Mouse (Mus musculus): Measurements from ENCODE around the gene Lipc.
"Not testable (repeated sequence)": the region's sequence is repeated elsewhere in the genome, so short reads cannot be mapped to it uniquely, and the experiment has no call there.

Gene Lipc

DNA sequence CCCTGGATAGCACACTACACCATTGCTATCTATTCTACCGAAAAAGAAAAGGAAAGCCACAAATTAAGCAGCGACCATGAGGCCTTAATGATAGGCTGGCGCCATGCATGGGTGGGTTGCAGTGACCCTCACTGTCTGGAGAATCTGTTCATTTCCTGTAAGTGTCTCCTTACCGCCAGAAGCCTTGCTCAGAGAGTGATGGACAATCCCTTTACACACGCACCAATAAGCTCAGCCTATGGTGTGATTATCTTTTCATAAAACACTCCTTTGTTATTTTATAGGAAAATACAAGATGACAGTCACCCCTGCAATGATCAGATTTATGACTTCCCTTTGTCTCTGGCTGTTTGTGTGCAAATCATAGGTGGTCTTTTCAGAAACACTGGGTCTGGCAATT, 92.8 kb downstream of the Lipc start:
- no peak for DNase-seq (ENCODE audit: low spot score)

DNA sequence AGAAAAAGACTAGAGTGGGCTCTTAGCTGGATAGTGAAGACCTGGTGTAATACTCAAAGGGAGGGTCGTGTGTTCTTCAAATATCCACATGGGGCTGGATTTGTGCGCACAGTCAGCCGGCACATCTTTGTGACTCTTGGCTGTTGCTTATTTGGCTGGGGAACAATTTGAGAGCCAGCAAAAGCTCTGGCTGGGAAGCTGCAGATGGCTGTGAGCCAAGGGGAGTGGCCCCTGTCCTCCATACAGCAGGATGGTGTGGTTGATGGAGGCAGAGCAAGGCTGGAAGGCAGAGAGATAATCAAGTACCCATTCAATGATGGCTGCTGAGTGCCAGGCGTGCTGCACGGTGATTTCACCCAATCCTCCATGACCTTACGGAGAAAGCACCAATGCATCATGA, 96.2 kb downstream of the Lipc start:
- DNase-seq (ENCODE audit: low spot score): no peak

DNA sequence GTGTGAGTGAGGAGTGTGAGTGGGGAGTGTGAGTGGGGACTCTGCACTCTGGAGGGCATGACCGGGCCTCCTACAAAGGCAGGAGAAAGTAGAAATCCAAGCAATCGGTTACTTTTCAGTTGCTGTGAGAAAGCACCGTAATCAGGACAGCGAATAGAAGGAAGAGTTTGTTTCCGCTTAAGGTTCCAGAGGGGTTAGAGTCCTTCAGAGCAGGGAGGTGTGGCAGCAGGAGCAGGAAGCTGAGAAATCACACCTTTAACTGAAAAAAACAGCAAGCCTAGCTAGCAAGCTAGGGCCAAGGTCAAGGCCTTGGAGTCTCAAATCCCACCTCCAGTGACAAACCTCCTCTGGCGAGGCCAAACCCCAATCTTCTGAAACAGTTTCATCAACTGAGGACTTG, 97.1 kb downstream of the Lipc start:
- DNase-seq (ENCODE audit: low spot score): no peak

DNA sequence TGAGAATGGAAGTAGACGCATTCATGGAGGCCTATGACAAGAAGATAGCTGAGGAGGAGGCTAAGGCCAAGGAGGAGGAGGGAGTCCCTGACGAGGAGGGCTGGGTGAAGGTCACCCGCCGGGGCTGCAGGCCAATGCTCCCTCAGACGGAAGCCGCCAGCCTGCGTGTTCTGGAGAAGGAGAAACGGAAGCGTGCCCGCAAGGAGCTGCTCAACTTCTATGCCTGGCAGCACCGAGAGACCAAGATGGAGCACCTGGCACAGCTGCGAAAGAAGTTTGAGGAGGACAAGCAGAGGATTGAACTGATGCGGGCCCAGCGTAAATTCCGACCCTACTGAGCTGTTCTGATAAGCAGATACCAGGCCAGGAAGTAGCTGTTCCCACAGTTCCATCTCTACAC, 98.9 kb downstream of the Lipc start:
- DNase-seq (ENCODE audit: low spot score): not testable (repeated sequence)

DNA sequence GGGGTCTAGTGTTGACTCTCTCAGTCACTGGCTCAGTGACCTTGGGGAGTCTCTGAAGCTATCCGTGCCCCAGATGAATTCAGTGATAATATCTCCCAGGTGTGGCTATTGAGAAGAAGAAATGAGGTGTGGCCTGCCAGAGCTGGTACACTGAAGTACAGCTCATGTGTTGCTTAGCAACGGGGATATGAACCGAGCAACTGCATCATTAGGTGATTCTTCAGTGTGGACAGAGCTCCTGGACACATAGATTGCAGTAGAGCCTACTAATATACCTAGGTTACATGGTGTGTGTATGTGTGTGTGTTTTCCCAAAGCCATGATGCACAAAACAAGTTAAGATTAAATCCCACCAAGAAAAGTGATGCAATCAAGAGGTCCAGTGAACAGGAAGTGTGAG, 100.5 kb downstream of the Lipc start:
- no peak for DNase-seq (ENCODE audit: low spot score)

DNA sequence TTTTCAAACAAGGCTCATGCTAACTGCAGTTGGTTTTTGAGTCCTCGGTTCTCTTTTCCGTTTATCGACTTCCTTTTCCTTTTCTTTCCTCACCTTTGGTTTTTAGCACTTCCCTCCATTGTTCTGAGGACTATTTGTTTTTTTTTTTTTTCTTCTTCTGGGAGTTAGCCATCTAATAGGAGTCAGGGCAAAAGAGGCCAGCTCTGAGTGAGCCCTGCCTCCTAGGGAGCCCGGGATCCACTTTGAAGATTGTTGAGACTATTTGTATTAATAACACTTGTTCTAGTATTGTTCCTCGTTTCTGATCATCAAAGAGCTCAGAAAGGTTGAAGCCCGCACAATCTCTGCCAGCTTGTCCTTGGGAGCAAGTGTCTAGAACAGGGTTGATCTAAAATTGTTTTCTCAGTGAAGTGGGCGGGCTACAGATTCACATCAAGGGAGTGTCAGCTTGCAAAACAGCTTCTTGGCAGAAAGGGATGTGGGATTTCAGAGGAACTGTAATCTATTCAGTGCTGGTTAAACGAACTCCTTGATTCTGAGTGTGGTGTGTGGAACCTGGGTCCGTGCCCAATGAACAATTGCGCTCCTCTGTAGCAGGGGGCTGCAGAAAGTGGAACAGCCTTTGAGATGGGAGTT, 103.8 kb downstream of the Lipc start:
- DNase-seq (ENCODE audit: low spot score): peak; percentile 36

DNA sequence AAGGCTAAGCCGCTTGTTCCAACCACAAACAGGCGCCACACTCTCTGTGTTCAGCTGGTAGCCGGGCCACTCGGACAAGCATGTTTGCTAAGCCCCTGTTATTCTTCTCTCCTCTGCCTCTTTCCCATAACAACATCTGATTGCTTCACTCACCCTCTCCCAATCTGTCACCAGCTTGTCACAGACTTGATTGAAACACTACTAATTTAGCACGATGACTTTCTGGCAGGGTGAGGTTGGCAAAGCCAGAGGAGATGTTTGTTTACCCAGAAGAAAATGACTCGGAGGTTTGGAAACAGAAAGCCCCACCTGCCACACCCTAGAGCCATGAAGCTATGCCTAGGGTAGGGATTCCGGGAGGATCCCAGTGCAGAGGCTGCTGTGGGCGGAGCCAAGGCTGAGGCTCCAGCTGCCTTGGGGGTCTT, 104.4 kb downstream of the Lipc start:
- no peak for DNase-seq (ENCODE audit: low spot score)

DNA sequence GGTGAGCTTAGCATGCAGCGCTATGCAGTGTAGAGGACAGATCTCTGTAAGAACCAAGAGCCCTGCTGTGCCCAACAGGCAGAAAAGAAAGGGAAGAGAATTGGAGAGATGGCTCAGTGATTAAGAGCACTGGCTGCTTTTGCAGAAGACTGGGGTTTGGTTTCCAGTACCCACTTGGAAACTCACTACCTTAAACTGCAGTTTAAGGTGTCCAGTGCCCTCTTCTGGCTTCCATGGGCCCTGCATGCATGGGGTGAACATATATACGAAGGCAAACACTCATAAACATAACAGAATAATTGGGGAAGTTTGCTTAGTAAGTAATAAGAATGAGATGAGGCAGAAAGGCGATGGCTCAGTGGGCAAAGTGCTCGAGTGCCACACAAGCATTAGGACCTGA, 108.8 kb downstream of the Lipc start:
- no peak for DNase-seq (ENCODE audit: low spot score)

DNA sequence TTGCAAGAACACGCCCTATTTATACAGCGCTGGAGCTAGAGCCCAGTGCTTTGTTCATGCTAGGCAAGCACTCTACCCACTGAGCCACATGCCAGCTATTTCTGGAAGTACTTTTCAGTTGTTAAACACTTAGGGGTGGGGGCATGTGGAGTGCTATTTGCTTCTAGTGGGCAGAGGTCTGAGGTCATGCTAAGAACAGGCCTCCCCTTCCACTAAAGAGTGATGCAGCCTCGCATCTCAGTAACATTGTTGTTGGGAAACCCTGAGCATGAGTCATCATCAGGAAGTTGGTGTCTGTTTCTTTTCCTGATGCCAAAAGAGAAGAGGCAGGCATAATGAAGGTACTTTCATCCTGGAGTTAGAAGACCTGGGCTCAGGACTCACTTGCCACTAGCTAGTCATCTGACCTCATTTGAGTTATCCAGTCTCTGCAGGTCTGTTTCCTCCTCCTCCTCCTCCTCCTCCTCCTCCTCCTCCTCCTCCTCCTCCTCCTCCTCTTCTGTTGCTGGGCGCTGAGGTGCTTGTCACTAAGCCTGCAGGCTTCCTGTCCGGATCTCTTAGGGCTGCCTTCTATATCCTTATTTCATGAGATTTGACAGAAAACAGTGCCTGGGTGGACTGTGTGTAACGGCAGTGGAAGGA, 109.6 kb downstream of the Lipc start:
- DNase-seq (ENCODE audit: low spot score): no peak

GRCm38 (mm10) chr9:70841426-70842215, 110.4 kb downstream of the Lipc start:
- no peak for DNase-seq (ENCODE audit: low spot score)

GRCm38 (mm10) chr9:70840861-70841341, 111.1 kb downstream of the Lipc start:
- peak; percentile 56 for DNase-seq (ENCODE audit: low spot score)

DNA sequence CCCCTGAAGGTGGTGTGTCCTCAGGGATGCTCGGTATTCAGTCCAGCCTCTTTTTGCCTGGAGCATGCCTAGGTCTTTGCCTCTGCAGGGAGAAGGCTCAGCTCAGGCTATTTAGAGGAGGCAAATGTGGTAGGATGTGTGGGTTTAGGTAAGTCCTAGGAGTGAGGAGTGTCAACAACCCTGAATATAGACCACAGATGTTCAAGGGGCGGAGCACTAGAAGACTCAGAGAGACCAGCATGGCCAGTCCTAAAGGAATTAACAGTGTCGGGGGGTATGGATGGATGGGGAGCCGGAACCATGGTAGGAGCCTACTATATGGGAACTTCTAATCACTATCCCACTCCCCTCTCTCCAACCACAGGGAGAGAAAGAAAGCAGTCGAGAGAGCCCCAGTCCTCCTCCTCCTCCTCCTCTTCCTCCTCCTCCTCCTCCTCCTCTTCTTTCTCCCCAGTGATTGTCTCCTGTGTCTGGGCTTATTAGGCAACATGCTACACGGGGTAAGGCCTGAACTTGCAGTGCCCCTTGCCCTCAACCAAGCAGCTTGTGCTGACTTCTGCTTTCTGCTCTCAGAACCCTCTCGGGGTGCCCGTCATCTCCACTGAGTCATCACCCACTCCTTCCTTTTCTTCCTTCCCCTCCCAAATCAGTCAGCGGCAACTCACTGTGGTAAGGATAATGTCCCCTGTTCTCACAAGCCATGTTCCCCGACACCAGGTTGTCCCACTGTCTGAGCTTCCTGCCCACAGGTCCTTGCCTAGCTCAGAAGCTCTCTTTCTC, 113.7 kb downstream of the Lipc start:
- DNase-seq (ENCODE audit: low spot score): peak; percentile 60

DNA sequence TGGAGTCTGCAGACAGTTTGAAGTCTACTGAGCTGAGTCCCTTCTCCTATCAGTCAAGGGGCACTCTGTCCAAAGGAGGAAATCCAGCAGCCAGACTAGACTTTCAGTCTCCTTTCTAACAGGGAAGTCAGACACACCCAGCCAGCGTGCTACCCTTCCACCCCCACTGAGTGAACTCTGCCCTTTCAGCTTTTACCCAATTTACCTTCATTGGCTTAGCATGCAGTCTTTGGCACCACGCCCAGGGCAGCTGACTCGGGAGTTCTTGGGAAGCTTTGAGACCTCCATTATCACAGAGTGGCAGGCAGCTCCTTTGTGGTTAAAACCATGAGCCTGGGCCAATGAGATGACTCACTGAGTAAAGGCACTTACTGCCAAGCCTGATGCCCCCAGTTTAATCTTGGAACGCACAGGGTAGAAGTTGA, 117.3 kb downstream of the Lipc start:
- peak; percentile 91 for DNase-seq (ENCODE audit: low spot score)

GRCm38 (mm10) chr9:70834217-70834616, 117.8 kb downstream of the Lipc start:
- no peak for DNase-seq (ENCODE audit: low spot score)

DNA sequence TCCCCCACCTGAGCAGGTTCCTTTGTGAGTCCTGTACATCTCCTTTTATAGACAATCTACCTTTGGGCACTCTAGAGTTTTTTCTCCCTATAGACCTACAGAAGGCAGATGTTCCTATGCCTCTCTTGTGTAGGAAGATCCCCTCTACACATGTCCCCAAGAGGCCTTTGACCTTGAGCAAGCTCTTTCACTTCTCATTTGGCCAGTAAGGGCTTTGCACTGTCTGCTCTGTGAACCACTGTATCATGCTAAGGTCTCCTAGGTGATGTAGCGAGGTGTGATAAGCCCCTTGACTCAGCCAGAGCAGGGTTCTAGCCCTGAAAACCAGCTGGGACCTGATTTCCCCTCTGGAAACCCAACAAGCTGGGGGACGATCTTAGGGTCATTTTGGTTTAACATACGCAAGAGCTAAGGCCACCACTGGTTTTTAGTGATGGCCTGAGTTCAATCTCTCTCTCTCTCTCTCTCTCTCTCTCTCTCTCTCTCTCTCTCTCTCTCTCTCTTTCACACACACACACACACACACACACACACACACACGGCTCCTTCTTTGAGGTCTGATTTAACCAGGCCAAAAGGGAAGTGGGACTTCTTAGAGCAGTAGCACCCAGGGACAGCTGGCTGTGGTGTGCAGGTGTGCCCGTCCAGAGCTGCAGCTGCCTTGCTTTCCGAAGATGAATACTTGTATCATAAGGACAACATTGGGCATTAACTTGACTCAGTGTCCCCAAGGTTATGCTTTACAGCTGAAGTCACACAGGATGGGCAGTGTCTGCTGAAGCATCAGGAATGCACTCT, 118.7 kb downstream of the Lipc start:
- DNase-seq (ENCODE audit: low spot score): no peak

DNA sequence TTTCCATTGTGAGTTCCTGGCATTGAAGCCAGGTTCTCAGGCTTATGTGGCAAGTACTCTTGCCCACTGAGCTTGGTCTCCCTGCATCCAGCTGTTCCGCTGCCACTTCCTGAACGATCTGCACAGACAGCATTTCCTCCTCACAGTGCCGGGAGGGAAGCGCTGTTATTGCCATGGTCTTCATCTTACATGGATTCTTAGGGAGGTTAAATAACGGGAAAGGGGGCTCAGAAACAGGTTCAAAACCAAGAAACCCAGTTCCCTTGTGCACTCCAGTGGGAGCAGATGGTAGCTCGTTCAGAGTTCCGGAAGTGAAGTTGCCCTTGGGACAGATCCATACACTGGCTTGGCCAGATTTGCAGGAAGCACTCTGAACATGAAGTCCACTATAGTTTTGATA, 119.8 kb downstream of the Lipc start:
- DNase-seq (ENCODE audit: low spot score): no peak

DNA sequence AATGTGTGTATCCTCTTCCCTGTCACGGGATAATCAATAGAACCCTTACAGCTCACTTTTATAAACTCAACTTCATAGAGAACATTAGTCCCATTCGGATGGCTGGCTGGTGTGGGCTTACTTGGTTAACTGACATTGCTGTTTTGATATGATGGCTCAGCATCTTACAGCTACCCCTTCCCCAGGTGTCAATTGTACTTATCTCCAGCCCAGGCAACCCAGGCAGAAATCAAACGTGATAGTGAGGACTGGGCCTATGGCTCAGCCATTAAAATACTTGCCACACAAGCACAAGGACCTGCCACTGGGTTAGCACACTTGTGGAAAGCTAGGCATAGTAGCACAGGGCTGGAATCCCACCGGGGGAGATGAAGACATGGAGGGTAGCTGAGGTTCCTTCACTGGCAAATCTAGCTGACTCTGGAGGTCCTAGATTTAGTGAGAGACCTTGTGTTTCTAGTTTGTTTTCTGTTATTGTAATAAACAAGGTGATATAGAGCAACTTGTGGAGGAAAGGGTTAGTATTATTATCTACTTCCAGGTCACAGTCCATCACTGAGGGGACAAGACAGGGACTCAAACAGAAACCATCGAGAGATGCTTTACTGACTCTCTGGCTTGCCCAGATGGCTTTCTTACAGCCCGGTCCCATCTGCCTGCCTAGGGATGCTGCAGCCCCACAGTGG, 121.0 kb downstream of the Lipc start:
- DNase-seq (ENCODE audit: low spot score): no peak

DNA sequence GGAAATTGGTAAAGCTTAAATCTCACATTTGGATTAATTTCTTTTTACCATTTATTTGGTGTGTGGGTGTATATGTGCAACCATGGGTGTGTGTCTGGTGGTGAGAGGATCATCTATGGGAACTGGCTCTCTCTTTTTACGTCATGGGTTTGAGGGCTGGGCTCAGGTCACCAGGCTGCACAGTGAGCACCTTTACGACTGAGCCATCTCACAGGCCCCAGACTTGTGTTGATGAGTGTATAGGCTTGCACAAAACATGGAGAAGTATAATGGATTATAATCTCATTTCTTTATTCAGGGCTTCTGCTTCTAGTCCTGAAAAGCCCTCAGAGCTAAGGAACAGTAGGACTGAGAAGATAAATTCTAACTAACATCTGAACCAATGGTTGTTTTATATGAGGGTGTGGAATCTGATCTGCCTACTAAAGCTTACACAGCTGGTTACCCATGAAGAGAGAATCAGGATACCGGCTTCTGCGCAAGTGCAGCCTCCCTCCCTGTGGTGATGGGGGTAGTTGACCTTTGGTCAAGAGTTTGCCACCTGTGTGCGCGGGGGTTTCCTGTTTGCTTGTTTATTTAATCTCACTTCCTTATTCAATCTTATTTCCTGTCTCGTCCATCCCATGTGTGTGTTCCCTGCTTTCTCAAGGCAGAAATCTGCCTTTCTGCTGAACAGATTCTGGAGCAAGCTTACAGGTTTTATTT, 122.1 kb downstream of the Lipc start:
- no peak for DNase-seq (ENCODE audit: low spot score)

DNA sequence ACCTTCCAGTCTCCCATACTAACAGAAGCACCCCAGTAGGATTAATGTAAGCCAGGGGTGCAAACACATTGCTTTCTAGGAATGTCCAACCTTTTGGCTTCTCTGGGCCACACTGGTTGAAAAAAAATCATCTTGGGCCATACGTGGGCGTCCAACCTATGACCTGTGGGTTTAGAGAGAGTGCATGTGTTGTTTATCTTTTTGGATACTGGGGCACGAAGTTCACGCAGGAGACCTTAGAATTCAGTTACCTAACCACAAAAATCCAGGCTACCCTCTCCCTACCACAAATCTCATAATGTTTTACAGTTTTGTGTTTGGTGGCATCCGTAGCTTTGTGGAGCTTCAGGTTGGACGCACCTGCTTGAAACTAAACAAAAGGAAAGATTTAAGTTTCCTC, 124.1 kb downstream of the Lipc start:
- no peak for DNase-seq (ENCODE audit: low spot score)

GRCm38 (mm10) chr9:70824103-70824502, 127.9 kb downstream of the Lipc start:
- no peak for DNase-seq (ENCODE audit: low spot score)

Data from urinary bladder, postnatal 14 days (tissue).